Mouse (Mus musculus) CH12.LX (cell line): Measurements from ENCODE around the gene Prmt1. TPM values are rescaled to one million over a fixed set of nuclear protein-coding genes. Genes with fewer than 3 reads are reported as not detected.

Source experiments
- DNase-seq: peaks from one replicate; pipeline ENCODE4 v3.0.0-alpha.2; 2013; ENCODE audit errors: extremely low read depth
- H3K27ac ChIP-seq: 2 replicates; pipeline ENCODE4 v1.5.1; 2012; ENCODE audit warnings: low read depth, mild to moderate bottlenecking, control low read depth, moderate library complexity; ENCODE audit not compliant: insufficient read depth
- H3K27me3 ChIP-seq: replicated peaks from 2 replicates; pipeline ENCODE3; 2012; ENCODE audit warnings: inconsistent platforms
- H3K36me3 ChIP-seq, 2 experiments: replicated peaks in 1 of 2; 2 replicates each; pipeline versions ENCODE3 to v1.6.1; 2012; ENCODE audit warnings: inconsistent platforms in 1 of 2, low read length in 1 of 2, mild to moderate bottlenecking in 1 of 2, mixed read lengths in 1 of 2, moderate library complexity in 1 of 2; ENCODE audit not compliant: control insufficient read depth in 1 of 2, insufficient read depth in 1 of 2
- H3K4me1 ChIP-seq, 2 experiments: 2 replicates each; pipeline ENCODE4 v1.6.1; 2012; ENCODE audit warnings: inconsistent platforms in 1 of 2, moderate library complexity in 1 of 2; ENCODE audit not compliant: insufficient read depth in 2 of 2, control insufficient read depth in 1 of 2
- H3K4me2 ChIP-seq: 2 replicates; pipeline ENCODE4 v1.6.1; 2012; ENCODE audit warnings: low read depth, mild to moderate bottlenecking, control low read depth; ENCODE audit not compliant: poor library complexity, insufficient read depth, severe bottlenecking
- H3K4me3 ChIP-seq, 3 experiments: fragments of 150-350 bp in 1 of 3; sonication (generic) in 1 of 3; replicated peaks in 1 of 3; 2 replicates each; pipeline versions ENCODE3 to v1.5.1; 2011 to 2012; ENCODE audit warnings: low read depth in 2 of 3, low read length in 2 of 3, mild to moderate bottlenecking in 2 of 3, moderate library complexity in 2 of 3, control low read depth in 1 of 3, improper control_type of control experiment in 1 of 3, inconsistent platforms in 1 of 3, mixed read lengths in 1 of 3; ENCODE audit not compliant: poor library complexity in 1 of 3
- H3K79me2 ChIP-seq: replicated peaks from 2 replicates; pipeline ENCODE4 v1.6.1; 2012; ENCODE audit warnings: mild to moderate bottlenecking, moderate library complexity; ENCODE audit not compliant: control insufficient read depth, poor library complexity, insufficient read depth, severe bottlenecking; ENCODE audit errors: extremely low read depth
- H3K9ac ChIP-seq: 2 replicates; pipeline ENCODE4 v1.6.1; 2012; ENCODE audit warnings: low read depth, mild to moderate bottlenecking, control low read depth, moderate library complexity; ENCODE audit not compliant: insufficient read depth
- H3K9me3 ChIP-seq: replicated peaks from 2 replicates; pipeline ENCODE3; 2012; ENCODE audit warnings: low read length, inconsistent platforms, mixed read lengths
- BHLHE40 ChIP-seq: IDR thresholded peaks from 2 replicates; pipeline ENCODE4 v1.6.1; 2011; ENCODE audit warnings: mild to moderate bottlenecking, low read depth, low read length, improper control_type of control experiment
- CHD2 ChIP-seq: IDR thresholded peaks from 2 replicates; pipeline ENCODE4 v1.6.1; 2011; ENCODE audit warnings: low read length, improper control_type of control experiment
- CTCF ChIP-seq, 2 experiments: IDR thresholded peaks in 1 of 2; conservative IDR thresholded peaks in 1 of 2; 2 replicates each; pipeline ENCODE4 v1.5.1; 2011 to 2012; ENCODE audit warnings: low read depth in 2 of 2, low read length in 2 of 2, improper control_type of control experiment in 1 of 2, inconsistent platforms in 1 of 2, mild to moderate bottlenecking in 1 of 2, moderate library complexity in 1 of 2
- E2F4 ChIP-seq: IDR thresholded peaks from 2 replicates; pipeline ENCODE4 v1.6.1; 2011; ENCODE audit warnings: low read depth, low read length, improper control_type of control experiment; ENCODE audit not compliant: insufficient replicate concordance
- ELF1 ChIP-seq: IDR thresholded peaks from 2 replicates; pipeline ENCODE4 v1.6.1; 2014; ENCODE audit warnings: low read depth, mild to moderate bottlenecking, inconsistent platforms, low read length, improper control_type of control experiment
- GABPA ChIP-seq: IDR thresholded peaks from 2 replicates; pipeline ENCODE4 v1.6.1; 2012; ENCODE audit warnings: low read depth, low read length, improper control_type of control experiment, inconsistent platforms; ENCODE audit not compliant: insufficient replicate concordance
- HCFC1 ChIP-seq: IDR thresholded peaks from 2 replicates; pipeline ENCODE4 v1.6.1; 2012; ENCODE audit warnings: low read depth, mild to moderate bottlenecking, inconsistent platforms, low read length, improper control_type of control experiment
- IRF4 ChIP-seq: IDR thresholded peaks from 2 replicates; pipeline ENCODE4 v1.6.1; 2014; ENCODE audit warnings: low read depth, mild to moderate bottlenecking, inconsistent platforms, low read length, improper control_type of control experiment
- JUN ChIP-seq: IDR thresholded peaks from 2 replicates; pipeline ENCODE4 v1.6.1; 2011; ENCODE audit warnings: low read depth, mild to moderate bottlenecking, low read length, improper control_type of control experiment, moderate library complexity; ENCODE audit not compliant: insufficient read depth
- JUND ChIP-seq: conservative IDR thresholded peaks from 2 replicates; pipeline ENCODE4 v1.6.1; 2011; ENCODE audit warnings: low read depth, low read length, improper control_type of control experiment
- MAX ChIP-seq: IDR thresholded peaks from 2 replicates; pipeline ENCODE4 v1.6.1; 2011; ENCODE audit warnings: low read length, improper control_type of control experiment
- MAZ ChIP-seq: IDR thresholded peaks from 2 replicates; pipeline ENCODE4 v1.6.1; 2012; ENCODE audit warnings: low read depth, mild to moderate bottlenecking, inconsistent platforms, low read length, improper control_type of control experiment, moderate library complexity
- MXI1 ChIP-seq: IDR thresholded peaks from 2 replicates; pipeline ENCODE4 v1.6.1; 2011; ENCODE audit warnings: mild to moderate bottlenecking, low read depth, low read length, improper control_type of control experiment
- NELFE ChIP-seq: IDR thresholded peaks from 2 replicates; pipeline ENCODE4 v1.6.1; 2011; ENCODE audit warnings: low read depth, low read length, improper control_type of control experiment
- NRF1 ChIP-seq: IDR thresholded peaks from 2 replicates; pipeline ENCODE4 v1.6.1; 2014; ENCODE audit warnings: low read depth, mild to moderate bottlenecking, inconsistent platforms, low read length, improper control_type of control experiment, moderate library complexity
- PAX5 ChIP-seq: IDR thresholded peaks from 2 replicates; pipeline ENCODE4 v1.6.1; 2012; ENCODE audit warnings: low read length, inconsistent platforms, mixed read lengths
- POLR2A ChIP-seq: IDR thresholded peaks from 2 replicates; pipeline ENCODE4 v1.6.1; 2011; ENCODE audit warnings: low read depth, mild to moderate bottlenecking, improper control_type of control experiment, low read length
- RCOR1 ChIP-seq: conservative IDR thresholded peaks from 2 replicates; pipeline ENCODE4 v1.6.1; 2012; ENCODE audit warnings: low read depth, mild to moderate bottlenecking, inconsistent platforms, low read length, improper control_type of control experiment
- SIN3A ChIP-seq: IDR thresholded peaks from 2 replicates; pipeline ENCODE4 v1.6.1; 2012; ENCODE audit warnings: low read length, improper control_type of control experiment, inconsistent platforms
- TBP ChIP-seq: conservative IDR thresholded peaks from 2 replicates; pipeline ENCODE4 v1.6.1; 2011; ENCODE audit warnings: low read depth, low read length, improper control_type of control experiment
- TCF12 ChIP-seq: IDR thresholded peaks from 2 replicates; pipeline ENCODE4 v1.6.1; 2014; ENCODE audit warnings: low read depth, mild to moderate bottlenecking, inconsistent platforms, low read length, improper control_type of control experiment
- UBTF ChIP-seq: IDR thresholded peaks from 2 replicates; pipeline ENCODE4 v1.6.1; 2012; ENCODE audit warnings: low read depth, mild to moderate bottlenecking, inconsistent platforms, low read length, improper control_type of control experiment, moderate library complexity
- USF1 ChIP-seq: IDR thresholded peaks from 2 replicates; pipeline ENCODE4 v1.6.1; 2014; ENCODE audit warnings: low read depth, mild to moderate bottlenecking, inconsistent platforms, low read length, improper control_type of control experiment
- USF2 ChIP-seq: conservative IDR thresholded peaks from 2 replicates; pipeline ENCODE4 v1.6.1; 2011; ENCODE audit warnings: low read depth, low read length, improper control_type of control experiment
- ZC3H11A ChIP-seq: IDR thresholded peaks from 2 replicates; pipeline ENCODE4 v1.6.1; 2012; ENCODE audit warnings: low read depth, mild to moderate bottlenecking, inconsistent platforms, low read length, improper control_type of control experiment
- ZKSCAN1 ChIP-seq: IDR thresholded peaks from 2 replicates; pipeline ENCODE4 v1.6.1; 2012; ENCODE audit warnings: low read depth, inconsistent platforms, low read length, improper control_type of control experiment, borderline replicate concordance
- ZMIZ1 ChIP-seq: IDR thresholded peaks from 2 replicates; pipeline ENCODE4 v1.6.1; 2012; ENCODE audit warnings: low read depth, mild to moderate bottlenecking, inconsistent platforms, low read length, improper control_type of control experiment
- dilution Hi-C: fragments of 300-500 bp; cut with MboI; formaldehyde crosslinking; loops from 2 replicates; pipeline ENCODE4 v1.14.3; 2020; ENCODE audit warnings: low sequenced_read_pairs; ENCODE audit not compliant: extremely low pct_unique_long_range_greater_than_20kb, extremely low pct_ligation_motif_present
- in situ Hi-C: fragments of 300-500 bp; cut with MboI; formaldehyde crosslinking; loops from 3 replicates; pipeline ENCODE4 v1.14.3; 2019; ENCODE audit warnings: low sequenced_read_pairs, low pct_ligation_motif_present, low pct_unique_long_range_greater_than_20kb, mixed read lengths
- polyA plus RNA-seq: library from polyadenylated mRNA; unstranded; fragments of >175 nt; gene quantifications from 2 replicates; pipeline ENCODE4 v1.2.1, GENCODE M21; 2012; ENCODE audit warnings: low read depth; ENCODE audit not compliant: insufficient read length
- total RNA-seq, 2 experiments: library from RNA; depleted of rRNA; stranded (reverse); fragments of 300-350 nt in 1 of 2; fragments of >200 nt in 1 of 2; gene quantifications; 2 replicates each; pipeline ENCODE4 v1.2.3; 2012 to 2014

Prmt1 gene
- total and polyA plus RNA-seq, 3 experiments, result 231 to 642 (median 340) TPM

GRCm38 (mm10) chr7:44951960-44952359 lies 34.4 kb downstream of the Prmt1 start:
- H3K4me2 ChIP-seq, result peak overlapping the region; percentile 93
- no peaks in the 10 kb centered on the region for H3K9me3 ChIP-seq
- peak overlapping the region; percentile 13; the same call in 1 of the 2 replicates for H3K9ac ChIP-seq
- peak; percentile 68 for DNase-seq
- no peak for TF ChIP-seq HCFC1
- TF ChIP-seq PAX5, result no peak
- TF ChIP-seq USF2, result no peak
- no peak for TF ChIP-seq USF1
- TF ChIP-seq UBTF, result no peak
- TF ChIP-seq RCOR1, result no peak
- no peak for TF ChIP-seq MAZ
- no peak for TF ChIP-seq GABPA
- TF ChIP-seq IRF4, result no peak
- dilution Hi-C loops, result no loop called here
- no peaks in the 10 kb centered on the region for H3K79me2 ChIP-seq
- H3K27ac ChIP-seq, result no peak overlapping the region
- H3K27me3 ChIP-seq, result peaks cover 46% of the 10 kb centered on the region
- peaks cover 0 to 5% of the 10 kb centered on the region in 2 experiments for H3K36me3 ChIP-seq
- in situ Hi-C loops, result loop anchor here (10.0 kb wide), 2 partner anchors 97 to 207 kb away; partner anchors contain the start of genes Pnkp and Vrk3
- H3K4me1 ChIP-seq, result peaks cover 3 to 16% of the 10 kb centered on the region in 2 experiments; a peak in 3 of 4 replicates
- peak overlapping the region; percentile 23 to 47 (median 41) for H3K4me3 ChIP-seq

- Histone ChIP-seq H3K9ac (no peak overlapping the region), H3K4me3 (no peak overlapping the region), H3K36me3 (peaks cover 0 to 2% of the 10 kb centered on the region in 2 experiments), H3K79me2 (no peaks in the 10 kb centered on the region), H3K4me1 (peaks cover 3 to 16% of the 10 kb centered on the region in 2 experiments; a peak in 3 of 4 replicates), H3K27me3 (peaks cover 51% of the 10 kb centered on the region), H3K9me3 (no peaks in the 10 kb centered on the region), H3K27ac (no peak overlapping the region), H3K4me2 (no peak overlapping the region)
- no peak for TF ChIP-seq BHLHE40
- no peak for DNase-seq
- dilution Hi-C loops, result no loop called here
- in situ Hi-C loops, result loop anchor here (10.0 kb wide), 2 partner anchors 95 to 205 kb away; partner anchors contain the start of genes Pnkp and Vrk3
These were observed 36.4 kb downstream of the Prmt1 start for GRCm38 (mm10) chr7:44949922-44950321.

GRCm38 (mm10) chr7:44942904-44943303 lies 43.5 kb downstream of the Prmt1 start, which contains the start of gene Tsks:
Gene Tsks, plus strand, starts transcription at chr7:44943204.
- Histone ChIP-seq H3K27ac (no peak within 1 kb of the TSS), H3K36me3 (no peaks in the 10 kb centered on the region), H3K4me1 (no peaks in the 10 kb centered on the region), H3K9ac (no peak within 1 kb of the TSS)
- dilution Hi-C loops, result no loop called here
- DNase-seq, result no peak
- TF ChIP-seq RCOR1 (no peak), NELFE (no peak), E2F4 (no peak), CTCF (conservative IDR thresholded peaks at IDR 0.05 in 1 of 2, IDR thresholded peaks at IDR 0.05 in 1 of 2; ENCODE audit: low read depth in 2 of 2, low read length in 2 of 2) (no peak), POLR2A (no peak), MAX (no peak), CHD2 (no peak), ZKSCAN1 (no peak), ZC3H11A (no peak), JUND (no peak), TCF12 (no peak), UBTF (no peak), NRF1 (no peak), MXI1 (no peak), ZMIZ1 (no peak), TBP (no peak), ELF1 (no peak), SIN3A (no peak), JUN (no peak)
- TF ChIP-seq, all 38 proteins: peak for 0
- Histone ChIP-seq H3K9me3 (no peaks in the 10 kb centered on the region), H3K27me3 (peaks cover 17% of the 10 kb centered on the region), H3K4me2 (no peak within 1 kb of the TSS), H3K4me3 (no peak within 1 kb of the TSS), H3K79me2 (no peaks in the 10 kb centered on the region)
- in situ Hi-C loops, result no loop called here
